Mouse (Mus musculus): Measurements from ENCODE around the gene Mapkap1. TPM values are rescaled to one million over a fixed set of nuclear protein-coding genes. Genes with fewer than 3 reads are reported as not detected.

Mapkap1 gene
- polyA plus RNA-seq, 1 experiment from 2014 or later: 103 TPM

GRCm38 (mm10) chr2:34647410-34647809 is 240.8 kb downstream of the Mapkap1 start:
- ATAC-seq (replicated peaks; ENCODE audit: insufficient number of reproducible peaks, low FRiP score, low TSS enrichment, low read depth) (no peak), DNase-seq (ENCODE audit: low spot score) (no peak)
- H3K36me3 ChIP-seq (replicated peaks; ENCODE audit: control insufficient read depth, insufficient read depth, low read depth, low read length): no peaks in the 10 kb centered on the region
- H3K4me2 ChIP-seq (ENCODE audit: low read depth, low read length): no peak overlapping the region
- WGBS: 66% methylated on average over 11 of the region's 11 CpGs
- H3K4me1 ChIP-seq (ENCODE audit: control insufficient read depth, insufficient read depth, low read length): peaks cover 3% of the 10 kb centered on the region; the same call in 1 of the 2 replicates
- H3K27ac ChIP-seq (replicated peaks; ENCODE audit: low read depth, low read length): no peak overlapping the region
- H3K27me3 ChIP-seq (ENCODE audit: control insufficient read depth, insufficient read depth, low read length): no peaks in the 10 kb centered on the region
- no peak overlapping the region for H3K4me3 ChIP-seq (ENCODE audit: low read depth, low read length)
- no peak overlapping the region for H3K9ac ChIP-seq (replicated peaks; ENCODE audit: low read length)
- H3K9me3 ChIP-seq (replicated peaks; ENCODE audit: control insufficient read depth, low read length): no peaks in the 10 kb centered on the region

- Histone ChIP-seq H3K9ac (replicated peaks; ENCODE audit: low read length) (no peak overlapping the region), H3K4me3 (ENCODE audit: low read depth, low read length) (no peak overlapping the region), H3K4me1 (ENCODE audit: control insufficient read depth, insufficient read depth, low read length) (no peaks in the 10 kb centered on the region), H3K27ac (replicated peaks; ENCODE audit: low read depth, low read length) (no peak overlapping the region), H3K9me3 (replicated peaks; ENCODE audit: control insufficient read depth, low read length) (no peaks in the 10 kb centered on the region), H3K36me3 (replicated peaks; ENCODE audit: control insufficient read depth, insufficient read depth, low read depth, low read length) (no peaks in the 10 kb centered on the region), H3K4me2 (ENCODE audit: low read depth, low read length) (no peak overlapping the region), H3K27me3 (ENCODE audit: control insufficient read depth, insufficient read depth, low read length) (no peaks in the 10 kb centered on the region)
- DNase-seq (ENCODE audit: low spot score): no peak
- 25% methylated on average over 10 of the region's 10 CpGs for WGBS
- ATAC-seq (replicated peaks; ENCODE audit: insufficient number of reproducible peaks, low FRiP score, low TSS enrichment, low read depth): no peak
These were observed 261.2 kb downstream of the Mapkap1 start for GRCm38 (mm10) chr2:34667820-34668219.

DNA sequence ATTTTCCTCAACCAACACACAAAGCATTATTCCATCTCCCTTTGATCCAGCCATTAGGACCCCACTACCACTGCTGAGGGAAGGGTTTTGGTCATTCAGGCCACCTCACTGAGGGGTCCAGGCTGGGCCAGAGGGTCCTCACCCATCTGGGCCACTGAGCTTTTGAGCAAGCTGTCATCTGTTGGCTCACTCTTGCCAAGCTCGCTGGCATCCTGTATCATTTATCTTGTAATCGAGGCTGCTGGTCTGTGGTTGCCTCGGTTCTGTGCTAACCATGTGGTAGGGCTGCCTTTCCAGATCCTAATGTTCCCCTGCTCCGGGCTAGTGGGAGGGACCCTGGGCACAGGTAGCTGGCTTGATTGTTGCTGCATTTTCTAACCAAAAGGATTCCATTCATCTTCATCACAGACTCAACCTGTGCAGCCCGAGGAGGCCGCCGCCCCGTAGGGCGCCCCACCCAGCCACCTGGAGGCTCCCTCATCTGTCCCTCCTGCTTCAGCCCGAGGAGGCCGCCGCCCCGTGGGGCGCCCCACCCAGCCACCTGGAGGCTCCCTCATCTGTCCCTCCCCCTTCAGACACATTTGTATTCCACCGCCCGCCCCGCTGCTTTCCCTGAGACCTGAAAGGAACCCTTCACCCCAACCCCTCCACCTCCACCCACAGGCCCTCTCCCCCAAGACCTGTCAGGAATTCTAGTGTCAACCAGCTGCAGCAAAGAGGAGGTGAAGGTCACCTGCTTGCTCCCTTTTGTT is 262.0 kb downstream of the Mapkap1 start:
- DNase-seq (ENCODE audit: low spot score) (no peak), ATAC-seq (replicated peaks; ENCODE audit: insufficient number of reproducible peaks, low FRiP score, low TSS enrichment, low read depth) (no peak)
- H3K27me3 ChIP-seq (ENCODE audit: control insufficient read depth, insufficient read depth, low read length): no peaks in the 10 kb centered on the region
- no peaks in the 10 kb centered on the region for H3K4me1 ChIP-seq (ENCODE audit: control insufficient read depth, insufficient read depth, low read length)
- no peaks in the 10 kb centered on the region for H3K36me3 ChIP-seq (replicated peaks; ENCODE audit: control insufficient read depth, insufficient read depth, low read depth, low read length)
- WGBS: 46% methylated on average over 17 of the region's 17 CpGs
- no peak overlapping the region for H3K4me3 ChIP-seq (ENCODE audit: low read depth, low read length)
- H3K4me2 ChIP-seq (ENCODE audit: low read depth, low read length): no peak overlapping the region
- H3K27ac ChIP-seq (replicated peaks; ENCODE audit: low read depth, low read length): no peak overlapping the region
- no peak overlapping the region for H3K9ac ChIP-seq (replicated peaks; ENCODE audit: low read length)
- no peaks in the 10 kb centered on the region for H3K9me3 ChIP-seq (replicated peaks; ENCODE audit: control insufficient read depth, low read length)

DNA sequence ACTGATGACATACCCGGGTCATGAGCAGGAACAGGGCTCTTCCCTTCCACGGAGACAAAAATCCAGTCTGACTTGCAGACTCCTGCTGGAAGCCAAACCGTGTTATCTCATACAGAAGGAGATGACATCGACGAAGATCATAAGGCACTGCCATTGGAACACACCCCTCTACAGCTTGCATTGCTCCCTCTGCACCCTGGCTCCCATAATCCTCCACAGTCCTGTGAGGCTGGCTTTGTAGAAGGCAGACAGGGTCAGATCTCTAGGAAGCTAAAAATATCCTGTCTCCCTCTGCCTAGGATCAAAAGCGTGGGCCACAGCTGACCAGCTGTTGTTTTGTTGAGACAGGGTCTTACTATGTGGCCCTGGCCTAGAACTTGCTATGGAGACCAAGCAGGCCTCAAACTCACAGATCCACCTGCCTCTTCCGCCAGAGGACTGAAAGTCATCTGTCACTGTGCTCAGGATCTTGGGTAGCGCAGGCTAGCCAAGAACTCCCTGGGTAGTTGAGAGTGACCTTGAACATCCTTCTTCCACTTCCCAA is 262.7 kb downstream of the Mapkap1 start:
- Histone ChIP-seq H3K27ac (replicated peaks; ENCODE audit: low read depth, low read length) (no peak overlapping the region), H3K4me2 (ENCODE audit: low read depth, low read length) (no peak overlapping the region), H3K4me1 (ENCODE audit: control insufficient read depth, insufficient read depth, low read length) (no peaks in the 10 kb centered on the region), H3K4me3 (ENCODE audit: low read depth, low read length) (no peak overlapping the region), H3K9me3 (replicated peaks; ENCODE audit: control insufficient read depth, low read length) (no peaks in the 10 kb centered on the region), H3K9ac (replicated peaks; ENCODE audit: low read length) (no peak overlapping the region), H3K36me3 (replicated peaks; ENCODE audit: control insufficient read depth, insufficient read depth, low read depth, low read length) (no peaks in the 10 kb centered on the region), H3K27me3 (ENCODE audit: control insufficient read depth, insufficient read depth, low read length) (no peaks in the 10 kb centered on the region)
- DNase-seq (ENCODE audit: low spot score) (no peak), ATAC-seq (replicated peaks; ENCODE audit: insufficient number of reproducible peaks, low FRiP score, low TSS enrichment, low read depth) (no peak)
- WGBS: 63% methylated on average over 8 of the region's 8 CpGs

- Histone ChIP-seq H3K9ac (replicated peaks; ENCODE audit: low read length) (no peak overlapping the region), H3K36me3 (replicated peaks; ENCODE audit: control insufficient read depth, insufficient read depth, low read depth, low read length) (no peaks in the 10 kb centered on the region), H3K27ac (replicated peaks; ENCODE audit: low read depth, low read length) (no peak overlapping the region), H3K9me3 (replicated peaks; ENCODE audit: control insufficient read depth, low read length) (no peaks in the 10 kb centered on the region), H3K27me3 (ENCODE audit: control insufficient read depth, insufficient read depth, low read length) (no peaks in the 10 kb centered on the region), H3K4me1 (ENCODE audit: control insufficient read depth, insufficient read depth, low read length) (no peaks in the 10 kb centered on the region), H3K4me3 (ENCODE audit: low read depth, low read length) (no peak overlapping the region), H3K4me2 (ENCODE audit: low read depth, low read length) (no peak overlapping the region)
- WGBS: 81% methylated on average over 6 of the region's 6 CpGs
- ATAC-seq (replicated peaks; ENCODE audit: insufficient number of reproducible peaks, low FRiP score, low TSS enrichment, low read depth) (no peak), DNase-seq (ENCODE audit: low spot score) (no peak)
These were observed 263.9 kb downstream of the Mapkap1 start for GRCm38 (mm10) chr2:34670470-34670869.

GRCm38 (mm10) chr2:34671385-34672026 is 264.9 kb downstream of the Mapkap1 start:
- WGBS: 29% methylated on average over 31 of the region's 31 CpGs

DNA sequence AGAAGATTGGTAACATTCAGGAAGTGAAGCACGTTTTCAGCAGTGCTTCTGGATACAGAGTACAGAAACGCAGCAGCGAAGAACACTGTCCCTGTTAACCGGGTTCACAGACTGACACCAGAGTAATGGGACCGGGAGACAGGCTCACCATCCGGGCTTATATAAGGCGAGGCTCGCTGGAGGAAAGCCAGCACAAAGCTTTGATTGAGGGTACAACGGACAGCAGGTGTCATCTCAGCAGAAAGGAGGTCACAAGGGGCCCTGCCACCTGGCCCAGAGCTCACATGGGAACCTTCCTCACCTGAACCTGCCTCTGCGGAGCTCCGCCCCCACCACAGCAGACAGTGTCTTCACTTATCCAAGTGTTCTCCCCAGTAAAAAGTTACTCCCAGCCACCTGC is 267.3 kb downstream of the Mapkap1 start:
- H3K27ac ChIP-seq (replicated peaks; ENCODE audit: low read depth, low read length): no peak overlapping the region
- DNase-seq (ENCODE audit: low spot score): no peak
- 0 out of 2 replicates have a peak, but pooled peaks cover 2% of the 10 kb centered on the region for H3K36me3 ChIP-seq (replicated peaks; ENCODE audit: control insufficient read depth, insufficient read depth, low read depth, low read length)
- H3K27me3 ChIP-seq (ENCODE audit: control insufficient read depth, insufficient read depth, low read length): no peaks in the 10 kb centered on the region
- no peak for ATAC-seq (replicated peaks; ENCODE audit: insufficient number of reproducible peaks, low FRiP score, low TSS enrichment, low read depth)
- no peaks in the 10 kb centered on the region for H3K4me1 ChIP-seq (ENCODE audit: control insufficient read depth, insufficient read depth, low read length)
- H3K4me3 ChIP-seq (ENCODE audit: low read depth, low read length): no peak overlapping the region
- H3K4me2 ChIP-seq (ENCODE audit: low read depth, low read length): no peak overlapping the region
- H3K9ac ChIP-seq (replicated peaks; ENCODE audit: low read length): no peak overlapping the region
- H3K9me3 ChIP-seq (replicated peaks; ENCODE audit: control insufficient read depth, low read length): no peaks in the 10 kb centered on the region
- 89% methylated on average over 11 of the region's 11 CpGs for WGBS

More at GRCm38 (mm10) chr2:34671385-34672026, 264.9 kb downstream of the Mapkap1 start:
- ATAC-seq (replicated peaks; ENCODE audit: insufficient number of reproducible peaks, low FRiP score, low TSS enrichment, low read depth) (peak; percentile 19; the same call in 1 of the 2 replicates), DNase-seq (ENCODE audit: low spot score) (peak; percentile 75)
- Histone ChIP-seq H3K4me3 (ENCODE audit: low read depth, low read length) (peak overlapping the region; percentile 40), H3K9me3 (replicated peaks; ENCODE audit: control insufficient read depth, low read length) (no peaks in the 10 kb centered on the region), H3K27me3 (ENCODE audit: control insufficient read depth, insufficient read depth, low read length) (no peaks in the 10 kb centered on the region), H3K27ac (replicated peaks; ENCODE audit: low read depth, low read length) (no peak overlapping the region), H3K36me3 (replicated peaks; ENCODE audit: control insufficient read depth, insufficient read depth, low read depth, low read length) (no peaks in the 10 kb centered on the region), H3K9ac (replicated peaks; ENCODE audit: low read length) (peak overlapping the region; percentile 62), H3K4me2 (ENCODE audit: low read depth, low read length) (peak overlapping the region; percentile 78), H3K4me1 (ENCODE audit: control insufficient read depth, insufficient read depth, low read length) (no peaks in the 10 kb centered on the region)
